Mouse (Mus musculus) heart, embryonic 11.5 days (tissue): ENCODE measurements at regions not wholly inside any gene's neighbourhood (a gene's known extent, or its start where the extent isn't known, plus 50 kb on each side); places are given as distances from the start of the nearest gene placed in this dataset.

ENCODE experiments used
- ATAC-seq: fragments of 200-750 bp; cut with Nextera tagmentation; replicated peaks from 2 replicates; pipeline ENCODE4 v1.8.0; 2017; ENCODE audit warnings: moderate library complexity; ENCODE audit not compliant: insufficient number of reproducible peaks, low FRiP score, low TSS enrichment
- H3K27ac ChIP-seq: fragments of 300-500 bp; sonication (generic); 2 replicates; pipeline ENCODE4 v1.5.1; 2014; ENCODE audit warnings: mild to moderate bottlenecking, low read depth, low read length
- H3K27me3 ChIP-seq: fragments of 300-500 bp; sonication (generic); 2 replicates; pipeline ENCODE4 v1.6.1; 2014; ENCODE audit warnings: mild to moderate bottlenecking, low read length, mixed read lengths; ENCODE audit not compliant: control insufficient read depth, insufficient read depth
- H3K36me3 ChIP-seq: fragments of 300-500 bp; sonication (generic); 2 replicates; pipeline ENCODE4 v1.6.1; 2014; ENCODE audit warnings: mild to moderate bottlenecking, low read length, moderate library complexity, mixed read lengths; ENCODE audit not compliant: control insufficient read depth, insufficient read depth
- H3K4me1 ChIP-seq: fragments of 300-500 bp; sonication (generic); 2 replicates; pipeline ENCODE4 v1.6.1; 2014; ENCODE audit warnings: low read length; ENCODE audit not compliant: control insufficient read depth, insufficient read depth
- H3K4me2 ChIP-seq: fragments of 300-500 bp; sonication (generic); 2 replicates; pipeline ENCODE4 v1.6.1; 2014; ENCODE audit warnings: mild to moderate bottlenecking, moderate library complexity
- H3K4me3 ChIP-seq: fragments of 300-500 bp; sonication (generic); 2 replicates; pipeline ENCODE4 v1.5.1; 2014; ENCODE audit warnings: low read depth, low read length
- H3K9ac ChIP-seq: fragments of 300-500 bp; sonication (generic); 2 replicates; pipeline ENCODE4 v1.6.1; 2014; ENCODE audit warnings: mild to moderate bottlenecking, low read depth, low read length, moderate library complexity
- H3K9me3 ChIP-seq: fragments of 300-500 bp; sonication (generic); replicated peaks from 2 replicates; pipeline ENCODE4 v1.6.1; 2016; ENCODE audit warnings: low read length; ENCODE audit not compliant: control insufficient read depth
- WGBS: fragments of 180-500 bp; shearing (Covaris S2); extraction: QIAGEN DNeasy Blood & Tissue Kit; methylation state at CpG from one replicate; pipeline ENCODE4 v1.1.7; 2014; ENCODE audit not compliant: insufficient replicate concordance; 5-methylcytosine and 5-hydroxymethylcytosine counted together

- Histone ChIP-seq H3K4me2 (no peak overlapping the region), H3K27ac (no peak overlapping the region), H3K9me3 (no peaks in the 10 kb centered on the region), H3K9ac (no peak overlapping the region), H3K27me3 (peaks cover 10% of the 10 kb centered on the region; the same call in 1 of the 2 replicates), H3K36me3 (no peaks in the 10 kb centered on the region), H3K4me1 (peaks cover 8% of the 10 kb centered on the region; the same call in 1 of the 2 replicates), H3K4me3 (no peak overlapping the region)
- no peak for ATAC-seq
- WGBS, result 76% methylated on average over 10 of the region's 10 CpGs
Observed at GRCm38 (mm10) chr13:54285968-54286367, 85.2 kb upstream of the Cplx2 start.

DNA sequence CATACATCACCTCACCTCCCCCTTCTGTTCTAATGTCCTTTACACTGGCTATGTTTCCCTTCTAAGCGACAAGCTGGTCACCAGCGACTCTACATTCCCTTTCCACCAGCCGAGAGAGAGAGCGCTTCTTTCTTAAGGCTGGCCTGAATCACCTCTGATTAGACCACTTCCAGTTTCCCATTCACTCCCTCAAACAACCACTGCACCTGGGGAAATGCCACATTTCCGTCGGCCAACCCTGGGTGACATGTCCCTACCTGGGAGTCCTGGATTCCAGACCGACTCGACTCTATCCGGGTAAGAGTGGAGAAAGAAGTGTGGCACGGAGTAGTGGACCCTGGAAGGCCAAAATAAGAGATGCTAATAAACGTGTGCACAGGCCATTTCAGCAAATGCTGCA lies 84.5 kb upstream of the Cplx2 start:
- Histone ChIP-seq H3K4me2 (no peak overlapping the region), H3K27me3 (peaks cover 6% of the 10 kb centered on the region; the same call in 1 of the 2 replicates), H3K9ac (no peak overlapping the region), H3K4me3 (no peak overlapping the region), H3K4me1 (peaks cover 8% of the 10 kb centered on the region; the same call in 1 of the 2 replicates), H3K9me3 (no peaks in the 10 kb centered on the region), H3K27ac (no peak overlapping the region), H3K36me3 (no peaks in the 10 kb centered on the region)
- WGBS, result 80% methylated on average over 11 of the region's 11 CpGs
- ATAC-seq, result no peak

- Histone ChIP-seq H3K9ac (no peak overlapping the region), H3K36me3 (no peaks in the 10 kb centered on the region), H3K4me2 (no peak overlapping the region), H3K9me3 (no peaks in the 10 kb centered on the region), H3K27ac (no peak overlapping the region), H3K4me1 (no peaks in the 10 kb centered on the region), H3K27me3 (no peaks in the 10 kb centered on the region), H3K4me3 (no peak overlapping the region)
- no peak for ATAC-seq
- 85% methylated on average over 9 of the region's 9 CpGs for WGBS
Observed at GRCm38 (mm10) chr13:54290066-54290465, 81.1 kb upstream of the Cplx2 start.

GRCm38 (mm10) chr13:54292394-54292793 lies 78.8 kb upstream of the Cplx2 start:
- Histone ChIP-seq H3K4me1 (no peaks in the 10 kb centered on the region), H3K9me3 (no peaks in the 10 kb centered on the region), H3K27me3 (no peaks in the 10 kb centered on the region), H3K4me3 (no peak overlapping the region), H3K9ac (no peak overlapping the region), H3K4me2 (no peak overlapping the region), H3K36me3 (no peaks in the 10 kb centered on the region), H3K27ac (no peak overlapping the region)
- WGBS, result 66% methylated on average over 6 of the region's 6 CpGs
- no peak for ATAC-seq

DNA sequence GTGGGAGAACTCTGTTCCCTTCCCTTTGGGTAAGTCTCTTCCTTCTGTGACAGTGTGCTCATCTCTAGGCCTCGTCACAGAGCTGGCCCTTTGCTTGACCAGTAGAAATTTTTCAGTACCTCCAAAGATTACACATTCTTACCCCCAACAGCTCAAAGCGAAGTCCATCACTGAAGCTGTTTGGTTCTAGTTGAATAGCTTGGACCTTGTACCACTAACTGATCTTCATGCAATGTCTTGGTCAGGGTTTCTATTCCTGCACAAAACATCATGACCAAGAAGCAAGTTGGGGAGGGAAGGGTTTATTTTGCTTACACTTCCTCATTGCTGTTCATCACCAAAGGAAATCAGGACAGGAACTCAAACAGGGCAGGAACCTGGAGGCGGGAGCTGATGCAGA lies 78.1 kb upstream of the Cplx2 start:
- ATAC-seq, result no peak
- Histone ChIP-seq H3K4me3 (no peak overlapping the region), H3K27ac (no peak overlapping the region), H3K36me3 (no peaks in the 10 kb centered on the region), H3K4me1 (no peaks in the 10 kb centered on the region), H3K27me3 (no peaks in the 10 kb centered on the region), H3K9ac (no peak overlapping the region), H3K9me3 (no peaks in the 10 kb centered on the region), H3K4me2 (no peak overlapping the region)
- 77% methylated on average over 3 of the region's 3 CpGs for WGBS

GRCm38 (mm10) chr13:54295475-54296259 lies 75.5 kb upstream of the Cplx2 start:
- whole genome bisulfite sequencing, result 66% methylated on average over 5 of the region's 5 CpGs
- Histone ChIP-seq H3K36me3 (no peaks in the 10 kb centered on the region), H3K27ac (no peak overlapping the region), H3K4me2 (no peak overlapping the region), H3K27me3 (0 out of 2 replicates have a peak, but pooled peaks cover 2% of the 10 kb centered on the region), H3K4me3 (no peak overlapping the region), H3K4me1 (no peaks in the 10 kb centered on the region), H3K9ac (no peak overlapping the region), H3K9me3 (no peaks in the 10 kb centered on the region)
- no peak for ATAC-seq

- H3K36me3 ChIP-seq, result no peaks in the 10 kb centered on the region
- WGBS, result 17% methylated on average over 1 of the region's 1 CpGs
- H3K27me3 ChIP-seq, result 0 out of 2 replicates have a peak, but pooled peaks cover 2% of the 10 kb centered on the region
- no peak overlapping the region for H3K4me3 ChIP-seq
- no peak for ATAC-seq
- H3K27ac ChIP-seq, result no peak overlapping the region
- H3K4me1 ChIP-seq, result no peaks in the 10 kb centered on the region
- no peak overlapping the region for H3K9ac ChIP-seq
- no peak overlapping the region for H3K4me2 ChIP-seq
- no peaks in the 10 kb centered on the region for H3K9me3 ChIP-seq
Observed at GRCm38 (mm10) chr13:54296260-54296555, 74.9 kb upstream of the Cplx2 start.

- Histone ChIP-seq H3K4me1 (peaks cover 8% of the 10 kb centered on the region), H3K4me3 (no peak overlapping the region), H3K9ac (no peak overlapping the region), H3K9me3 (no peaks in the 10 kb centered on the region), H3K36me3 (no peaks in the 10 kb centered on the region), H3K27me3 (0 out of 2 replicates have a peak, but pooled peaks cover 2% of the 10 kb centered on the region), H3K4me2 (no peak overlapping the region), H3K27ac (no peak overlapping the region)
- no peak for ATAC-seq
- WGBS, result 73% methylated on average over 8 of the region's 8 CpGs
Observed at GRCm38 (mm10) chr13:54298851-54299250, 72.3 kb upstream of the Cplx2 start.

- Histone ChIP-seq H3K4me2 (no peak overlapping the region), H3K27ac (no peak overlapping the region), H3K4me3 (no peak overlapping the region), H3K36me3 (no peaks in the 10 kb centered on the region), H3K27me3 (0 out of 2 replicates have a peak, but pooled peaks cover 2% of the 10 kb centered on the region), H3K4me1 (peaks cover 10% of the 10 kb centered on the region), H3K9me3 (no peaks in the 10 kb centered on the region), H3K9ac (no peak overlapping the region)
- no peak for ATAC-seq
- 79% methylated on average over 5 of the region's 5 CpGs for WGBS
Observed at GRCm38 (mm10) chr13:54299295-54299694, 71.9 kb upstream of the Cplx2 start.
